Comparison of ENCODE assay signal across 8 mouse cellular contexts in genomic region chr3:122728852-122729600, GRCm38 (mm10). TPM values are rescaled to one million over a fixed set of nuclear protein-coding genes. Genes with fewer than 3 reads are reported as not detected.
DNase-seq lines count a peak whose midpoint lies in the region; ATAC-seq and TF ChIP-seq lines count a peak whose summit lies in the region.

Gene Pde5a (plus strand): TSS chr3:122728947.

- H3K4me3 ChIP-seq in erythroblast, embryonic 14.5 days (replicated peaks), result peak within 1 kb of the TSS; percentile 56
- peak within 1 kb of the TSS; percentile 79 for H3K4me3 ChIP-seq in embryonic facial prominence, embryonic 13.5 days
- peak within 1 kb of the TSS; percentile 77 for H3K4me3 ChIP-seq in heart, embryonic 10.5 days
- peak within 1 kb of the TSS; percentile 69 for H3K4me3 ChIP-seq in liver, adult 2 months (ENCODE audit: insufficient read depth, low read depth, low read length)
- peak within 1 kb of the TSS; percentile 76 for H3K4me3 ChIP-seq in midbrain, postnatal 0 days (ENCODE audit: low read depth, low read length)

- peak within 1 kb of the TSS; percentile 86 for H3K9ac ChIP-seq in embryonic facial prominence, embryonic 13.5 days
- peak within 1 kb of the TSS; percentile 45 for H3K9ac ChIP-seq in liver, adult 2 months (ENCODE audit: low read depth, low read length)
- H3K9ac ChIP-seq in midbrain, postnatal 0 days (replicated peaks; ENCODE audit: low read length, poor library complexity, severe bottlenecking), result peak within 1 kb of the TSS; percentile 67

- peaks cover 34% of the 10 kb centered on the region for H3K27me3 ChIP-seq in erythroblast, embryonic 14.5 days (ENCODE audit: control insufficient read depth)
- no peaks in the 10 kb centered on the region for H3K27me3 ChIP-seq in embryonic facial prominence, embryonic 13.5 days
- H3K27me3 ChIP-seq in heart, embryonic 10.5 days (ENCODE audit: insufficient read depth, poor library complexity, severe bottlenecking), result no peaks in the 10 kb centered on the region
- H3K27me3 ChIP-seq in liver, adult 2 months (ENCODE audit: control insufficient read depth, insufficient read depth, low read length), result no peaks in the 10 kb centered on the region
- H3K27me3 ChIP-seq in midbrain, postnatal 0 days (ENCODE audit: insufficient read depth, low read length), result no peaks in the 10 kb centered on the region

- under 1% methylated on average over 49 of the region's 49 CpGs for WGBS in embryonic facial prominence, embryonic 13.5 days
- WGBS in heart, embryonic 10.5 days, result under 1% methylated on average over 49 of the region's 49 CpGs
- under 1% methylated on average over 49 of the region's 49 CpGs for WGBS in liver, adult 2 months
- under 1% methylated on average over 49 of the region's 49 CpGs for WGBS in midbrain, postnatal 0 days

- peak within 1 kb of the TSS; percentile 96 for H3K27ac ChIP-seq in embryonic facial prominence, embryonic 13.5 days
- H3K27ac ChIP-seq in heart, embryonic 10.5 days, result peak within 1 kb of the TSS; percentile 90
- H3K27ac ChIP-seq in liver, adult 2 months (replicated peaks; ENCODE audit: insufficient read depth, low read depth, low read length), result peak within 1 kb of the TSS; percentile 30; the same call in 1 of the 2 replicates
- H3K27ac ChIP-seq in midbrain, postnatal 0 days (ENCODE audit: low read depth, low read length), result peak within 1 kb of the TSS; percentile 52; the same call in 1 of the 2 replicates

- no peaks in the 10 kb centered on the region for H3K79me2 ChIP-seq in liver, adult 2 months (ENCODE audit: control insufficient read depth, insufficient read depth, low read length)

- peak within 1 kb of the TSS; percentile 70 for H3K4me2 ChIP-seq in embryonic facial prominence, embryonic 13.5 days
- H3K4me2 ChIP-seq in midbrain, postnatal 0 days (ENCODE audit: low read depth, low read length, poor library complexity, severe bottlenecking), result peak within 1 kb of the TSS; percentile 94

- peak; percentile 91 for DNase-seq in heart, embryonic 10.5 days (ENCODE audit: low spot score)
- peak; percentile 48 to 68 for DNase-seq in kidney, adult 8-10 months
- peak; percentile 45 for DNase-seq in liver, adult 2 months (ENCODE audit: extremely low read depth, low read depth, low spot score)
- DNase-seq in midbrain, postnatal 0 days (ENCODE audit: low spot score), result peak; percentile 76
- peak; percentile 26 to 79 for DNase-seq in spleen, postnatal 10 days (ENCODE audit: low spot score in 2 of 2)

- H3K36me3 ChIP-seq in erythroblast, embryonic 14.5 days (ENCODE audit: control insufficient read depth), result no peaks in the 10 kb centered on the region
- no peaks in the 10 kb centered on the region for H3K36me3 ChIP-seq in embryonic facial prominence, embryonic 13.5 days
- H3K36me3 ChIP-seq in heart, embryonic 10.5 days, result no peaks in the 10 kb centered on the region
- H3K36me3 ChIP-seq in liver, adult 2 months (ENCODE audit: control insufficient read depth, insufficient read depth, low read length), result no peaks in the 10 kb centered on the region
- H3K36me3 ChIP-seq in midbrain, postnatal 0 days (ENCODE audit: insufficient read depth, low read length), result no peaks in the 10 kb centered on the region

- TF ChIP-seq CTCF in liver, adult 2 months (IDR thresholded peaks at IDR 0.05; ENCODE audit: low read depth, low read length), result peak; percentile 87
- TF ChIP-seq CTCF in midbrain, postnatal 0 days (IDR thresholded peaks at IDR 0.05), result peak; percentile 78

- TF ChIP-seq POLR2A in liver, adult 2 months (IDR thresholded peaks at IDR 0.05; ENCODE audit: extremely low read depth, insufficient read depth, low read length), result no peak

- H3K4me1 ChIP-seq in erythroblast, embryonic 14.5 days (ENCODE audit: control insufficient read depth), result peaks cover 11% of the 10 kb centered on the region
- peaks cover 17% of the 10 kb centered on the region for H3K4me1 ChIP-seq in embryonic facial prominence, embryonic 13.5 days
- H3K4me1 ChIP-seq in heart, embryonic 10.5 days, result peaks cover 14% of the 10 kb centered on the region; the same call in 1 of the 2 replicates
- H3K4me1 ChIP-seq in liver, adult 2 months (ENCODE audit: control insufficient read depth, insufficient read depth, low read length), result no peaks in the 10 kb centered on the region
- H3K4me1 ChIP-seq in midbrain, postnatal 0 days (ENCODE audit: insufficient read depth, low read length), result peaks cover 2% of the 10 kb centered on the region; the same call in 1 of the 2 replicates

- H3K9me3 ChIP-seq in erythroblast, embryonic 14.5 days (ENCODE audit: control insufficient read depth, low read length), result no peaks in the 10 kb centered on the region
- no peaks in the 10 kb centered on the region for H3K9me3 ChIP-seq in embryonic facial prominence, embryonic 13.5 days
- no peaks in the 10 kb centered on the region for H3K9me3 ChIP-seq in heart, embryonic 10.5 days
- no peaks in the 10 kb centered on the region for H3K9me3 ChIP-seq in midbrain, postnatal 0 days (ENCODE audit: low read length)

- no peak for ATAC-seq in erythroblast, adult 5-6 weeks (replicated peaks; ENCODE audit: low FRiP score, poor library complexity, severe bottlenecking)
- 0 out of 2 replicates have a peak, but pooled peaks have one; percentile 27 for ATAC-seq in embryonic facial prominence, embryonic 13.5 days (ENCODE audit: insufficient number of reproducible peaks, insufficient read depth, low FRiP score, low TSS enrichment, low read depth)
- ATAC-seq in midbrain, postnatal 0 days (ENCODE audit: low FRiP score), result peak; percentile 61

RNA-seq across cellular contexts. Expression of gene Pde5a, which starts in this region (rescaled TPM):
- not detected in 2 replicates for polyA plus RNA-seq in erythroblast, embryonic 14.5 days (2012)
- total RNA-seq in erythroblast, adult 5-6 weeks (2015; ENCODE audit: low replicate concordance), result 0.21 and 1.2 TPM in 2 replicates
- total RNA-seq in erythroblast, adult 5-6 weeks (2017; ENCODE audit: low replicate concordance), result 0.77 and 1.4 TPM in 2 replicates
- polyA plus RNA-seq in embryonic facial prominence, embryonic 13.5 days (2015; fragmentation: Nextera tagmentation; extraction: Ambion mirVana), result 5.9 and 7.4 TPM in 2 replicates
- 1.8 and 3.4 TPM in 2 replicates for polyA plus RNA-seq in heart, embryonic 10.5 days (2016; fragmentation: Nextera tagmentation; extraction: Ambion mirVana)
- 0.83 and 1.3 TPM in 2 replicates for total RNA-seq in liver, adult 2 months (2014; rRNA removed)
- polyA plus RNA-seq in liver, adult 2 months (2012; rRNA removed), result 0.14 and 0.15 TPM in 2 replicates
- total RNA-seq in midbrain, postnatal 0 days (2014; rRNA removed), result 5.5 and 7.7 TPM in 2 replicates
- 1.0 TPM in 2 replicates for polyA plus RNA-seq in midbrain, postnatal 0 days (2015; fragmentation: Nextera tagmentation; extraction: Ambion mirVana)

Comparison
In these comparisons a context has a peak if more than half of its experiments do, and no peak if none do; other contexts are left out.
1. H3K27ac ChIP-seq: peak in every context shown above with its lines; median percentile 96 in embryonic facial prominence, embryonic 13.5 days; 90 in heart, embryonic 10.5 days; 52 in midbrain, postnatal 0 days; 30 in liver, adult 2 months.